Mouse (Mus musculus): ENCODE results near the gene Cadm2. TPM values are rescaled to one million over a fixed set of nuclear protein-coding genes. Genes with fewer than 3 reads are reported as not detected.

The Cadm2 gene
- total RNA-seq (2023): not detected

GRCm38 (mm10) chr16:67620826-67621505 is at the start of gene Cadm2:
Cadm2 (minus strand) TSS chr16:67620908.

